Mouse (Mus musculus) gastrocnemius, postnatal 4 days (tissue): Measurements from ENCODE around the gene Bpifc. TPM values are rescaled to one million over a fixed set of nuclear protein-coding genes. Genes with fewer than 3 reads are reported as not detected.
A peak's percentile ranks its signal among the peaks of the same experiment; 100 is the strongest.

Source experiments
- DNase-seq, 2 experiments: peaks; one replicate each; pipeline ENCODE4 v3.0.0; 2021 to 2022; ENCODE audit warnings: low spot score in 2 of 2, mixed read lengths in 2 of 2
- total RNA-seq, 2 experiments: library from RNA; stranded (reverse); gene quantifications; 2 replicates each; pipeline ENCODE4 v1.2.3; 2021

Gene Bpifc
- total RNA-seq, 2 experiments from 2014 or later: not detected

DNA sequence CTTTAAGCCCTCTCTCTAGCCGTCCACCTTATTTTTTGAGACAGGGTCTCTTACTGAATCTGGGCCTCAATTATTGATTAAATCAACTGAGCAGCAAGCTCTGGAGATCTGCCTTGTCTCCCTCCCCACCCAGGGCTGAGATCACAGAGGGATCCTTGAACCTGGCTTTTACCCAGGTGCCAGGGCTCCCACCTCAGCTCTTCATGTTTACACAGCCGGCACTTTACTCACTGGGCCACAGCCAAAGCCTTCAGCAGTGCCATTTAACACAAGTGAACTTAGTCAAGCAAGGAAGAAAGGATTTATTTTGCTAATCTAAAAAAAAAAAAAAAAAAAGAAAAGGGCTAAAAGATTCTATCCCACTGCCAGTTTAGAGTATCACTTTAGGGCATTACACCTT, 57.3 kb downstream of the Bpifc start:
- no peak for DNase-seq

DNA sequence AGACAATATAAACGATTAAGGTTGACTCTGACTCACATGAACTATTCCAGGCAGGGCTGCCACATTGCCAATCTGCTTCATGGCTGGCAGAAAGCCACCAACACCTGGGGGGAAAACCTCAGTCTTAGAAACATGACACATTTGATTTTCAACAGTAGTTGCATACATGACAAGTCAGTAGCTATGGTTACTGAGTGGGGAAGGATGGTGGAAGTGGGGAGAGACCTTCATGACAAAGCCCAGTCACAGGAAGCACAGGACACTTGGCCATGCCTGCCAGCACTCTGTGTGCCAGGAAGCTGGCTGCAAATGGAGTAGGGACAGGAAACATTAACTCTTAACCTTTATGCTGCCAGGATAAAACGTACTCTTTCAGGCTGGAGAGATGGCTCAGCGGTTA, 58.3 kb downstream of the Bpifc start:
- no peak for DNase-seq

DNA sequence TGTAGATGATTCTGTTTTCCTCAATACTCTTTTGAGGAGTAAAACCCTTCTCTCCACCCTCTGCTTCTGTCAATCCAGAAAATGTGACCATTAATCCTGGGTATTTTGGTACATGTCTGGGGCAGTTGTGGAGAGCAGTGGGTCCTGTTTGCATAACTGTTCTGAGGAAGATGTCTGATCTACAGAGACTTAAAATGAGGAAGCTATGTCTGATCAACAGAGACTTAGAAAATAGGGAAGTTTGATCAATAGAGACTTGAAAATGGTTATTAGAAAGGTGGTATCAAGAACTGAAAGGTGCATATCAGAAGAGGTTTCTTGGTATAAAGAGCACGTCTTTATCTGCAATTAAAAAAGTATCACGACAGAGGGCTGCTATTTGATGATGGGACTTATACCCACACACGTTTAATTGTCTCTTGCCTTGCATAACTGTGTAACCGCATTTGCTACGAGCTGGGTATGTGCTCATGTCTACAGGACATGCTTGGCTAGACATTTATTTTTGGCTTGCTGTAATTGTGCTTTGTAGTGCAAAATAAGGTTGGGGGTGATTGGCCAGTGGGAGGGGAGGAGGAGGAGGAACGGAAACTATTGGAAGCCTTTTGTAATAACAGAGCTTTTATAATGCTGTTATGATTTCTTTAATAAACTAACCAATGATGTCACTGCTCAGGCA, 59.8 kb downstream of the Bpifc start:
- no peak for DNase-seq

DNA sequence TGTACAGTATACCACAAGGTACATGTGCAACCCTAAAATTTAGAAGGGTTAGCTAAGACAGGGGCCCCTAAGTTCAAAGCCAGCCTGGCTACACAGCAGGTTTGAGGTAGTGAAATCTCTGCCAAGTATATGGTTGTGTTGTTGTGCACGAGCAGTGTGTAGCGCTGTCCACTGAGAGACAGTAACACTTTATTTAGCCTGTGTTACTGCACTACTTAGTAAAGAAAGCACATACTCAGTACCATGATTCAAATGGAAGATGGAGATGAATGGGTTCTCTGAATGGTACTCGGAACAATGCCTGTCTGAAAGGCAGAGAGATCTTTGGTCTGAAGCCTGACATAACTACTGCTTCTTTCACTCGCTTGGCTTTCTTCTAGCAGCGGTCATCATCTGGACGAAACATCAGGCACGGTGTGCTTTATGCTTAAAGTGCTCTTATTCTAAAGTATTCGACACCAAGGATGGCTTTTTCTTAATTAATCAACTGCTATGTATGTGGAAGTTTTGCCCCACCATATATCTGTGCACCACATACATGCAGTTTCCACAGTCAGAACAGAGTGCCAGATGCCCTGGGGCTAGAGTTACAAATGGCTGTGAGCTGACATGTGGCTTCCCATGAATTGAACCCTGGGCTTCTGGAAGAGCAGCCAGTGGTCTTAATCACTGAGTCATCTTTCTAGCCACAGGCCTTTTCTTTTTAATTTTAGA, 63.1 kb downstream of the Bpifc start:
- DNase-seq: no peak

DNA sequence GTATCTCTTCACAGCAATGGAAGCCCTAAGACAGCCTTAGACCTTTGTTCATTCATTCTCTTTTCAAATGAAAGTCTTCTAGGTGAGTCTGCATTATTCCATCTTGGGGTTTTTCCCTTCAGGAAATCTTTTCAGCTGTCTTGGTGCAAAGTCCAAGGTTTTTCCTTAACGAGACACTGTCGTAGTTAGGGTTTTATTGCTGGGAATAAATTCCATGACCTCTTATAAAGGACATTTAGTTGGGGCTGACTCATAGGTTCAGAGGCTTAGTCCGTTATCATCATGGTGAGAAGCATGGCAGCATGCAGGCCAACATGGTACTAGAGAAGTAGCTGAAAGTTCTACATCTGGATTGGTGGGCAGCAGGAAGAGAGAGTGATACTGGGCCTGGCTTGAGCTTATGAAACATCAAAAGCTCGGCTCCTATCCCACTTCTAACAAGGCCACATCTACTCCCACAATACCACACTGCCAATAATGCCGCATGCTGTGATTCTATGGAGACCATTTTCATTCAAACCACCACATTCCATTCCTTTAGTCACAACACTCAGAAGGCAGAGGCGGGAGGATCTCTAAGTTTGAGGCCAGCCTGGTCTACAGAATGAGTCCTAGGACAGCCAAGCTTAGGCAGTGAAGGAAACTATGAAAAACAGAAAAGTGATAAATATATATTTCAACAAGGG, 75.3 kb downstream of the Bpifc start:
- no peak for DNase-seq

DNA sequence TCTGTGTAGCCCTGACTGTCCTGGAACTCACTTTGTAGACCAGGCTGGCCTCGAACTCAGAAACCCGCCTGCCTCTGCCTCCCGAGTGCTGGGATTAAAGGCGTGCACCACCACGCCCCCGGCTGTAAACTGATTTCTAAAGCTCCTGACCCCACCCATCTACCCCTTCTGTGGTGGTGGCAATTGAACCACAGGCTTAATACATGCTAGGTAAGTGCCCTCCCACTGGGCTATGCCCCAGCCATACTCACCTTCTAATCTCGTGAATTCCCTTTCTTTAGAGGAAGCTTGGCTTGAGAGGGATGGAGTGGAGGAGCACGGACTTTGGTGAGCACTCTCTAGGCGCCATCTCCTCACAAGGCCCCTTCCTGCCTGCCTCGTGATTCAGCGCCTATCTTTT, 81.7 kb downstream of the Bpifc start:
- no peak for DNase-seq

DNA sequence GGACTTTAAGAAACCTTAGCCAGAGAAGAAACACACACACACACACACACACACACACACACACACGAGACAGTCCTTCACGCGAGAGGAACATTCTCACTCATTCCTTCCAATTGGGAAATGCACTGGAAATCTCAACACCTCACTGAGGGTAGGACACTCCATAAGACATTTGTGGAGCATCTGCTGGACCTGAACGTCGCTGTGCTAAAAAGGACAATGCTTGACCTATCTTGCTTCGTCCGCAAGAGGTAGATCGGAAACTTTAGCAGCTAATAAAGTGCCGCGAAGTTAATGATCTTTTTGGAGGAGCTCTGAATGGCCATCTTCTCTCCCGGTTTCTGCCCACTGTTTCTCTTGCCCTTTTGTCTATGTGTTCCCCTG, 82.5 kb downstream of the Bpifc start:
- DNase-seq: no peak

DNA sequence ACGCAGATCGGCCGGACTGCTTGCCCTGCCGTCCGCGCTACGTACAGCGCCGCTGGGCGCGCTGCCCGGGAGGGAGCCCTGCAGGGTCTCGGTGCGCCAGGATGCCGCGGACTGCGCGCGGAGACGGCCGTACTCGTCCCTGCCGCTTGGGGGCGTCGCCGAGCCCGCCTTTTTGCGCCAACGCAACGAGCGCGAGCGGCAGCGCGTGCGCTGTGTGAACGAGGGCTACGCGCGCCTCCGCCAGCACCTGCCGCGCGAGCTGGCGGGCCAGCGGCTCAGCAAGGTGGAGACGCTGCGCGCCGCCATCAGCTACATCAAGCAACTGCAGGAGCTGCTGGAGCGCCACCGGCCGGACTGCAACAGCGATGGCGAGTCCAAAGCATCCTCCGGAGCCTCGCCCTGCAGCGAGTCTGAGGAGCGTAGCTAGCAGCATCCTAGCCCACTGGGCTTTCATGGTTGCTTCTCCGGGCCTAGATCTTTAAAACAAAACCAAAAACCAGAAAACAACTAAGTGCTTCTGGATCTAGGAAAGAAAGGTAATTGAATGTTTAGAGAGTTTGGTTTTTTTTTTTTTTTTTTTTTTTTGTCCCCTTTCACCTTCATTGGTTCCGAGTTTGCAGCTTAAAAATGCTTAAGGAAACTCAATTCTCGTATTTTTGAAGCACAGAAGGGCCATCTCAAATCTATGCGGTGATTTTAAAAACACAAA, 83.0 kb downstream of the Bpifc start:
- DNase-seq: peak; percentile 19 to 21

DNA sequence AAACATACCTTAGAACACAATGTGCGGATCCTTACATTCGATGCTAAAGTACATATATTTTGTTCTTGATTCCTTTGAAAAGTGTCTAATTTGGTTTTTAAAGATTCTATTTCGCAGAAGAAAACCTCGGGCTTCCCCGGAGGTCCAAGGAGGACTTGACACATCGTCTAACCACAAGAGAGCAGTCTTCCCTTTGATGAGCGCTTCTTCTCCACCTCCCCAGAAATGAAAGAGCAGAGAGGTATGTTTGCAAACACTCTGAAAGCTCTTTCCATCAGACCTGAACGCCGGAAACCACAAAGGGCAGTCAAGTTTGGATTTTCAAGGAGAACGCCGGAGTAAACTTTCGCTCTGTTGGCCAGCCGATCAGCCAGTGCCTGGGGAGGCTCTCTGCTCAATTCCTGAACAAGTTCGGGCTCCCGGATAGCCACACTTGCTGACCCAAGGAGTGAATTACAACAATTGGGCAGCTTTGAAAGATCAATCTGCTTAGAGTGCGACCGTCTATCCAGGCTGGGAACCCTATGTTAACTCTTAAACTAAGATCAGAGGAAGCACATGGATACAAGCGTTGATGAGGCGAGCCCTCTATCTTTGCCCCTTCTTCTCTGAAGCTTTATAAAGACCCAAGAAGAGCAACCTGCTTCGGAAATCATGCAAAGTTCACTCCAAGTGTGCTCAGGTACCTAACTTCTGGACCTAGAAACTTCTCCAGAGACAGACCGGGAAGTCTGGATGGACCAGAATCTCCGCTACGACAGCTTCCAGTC, 83.8 kb downstream of the Bpifc start, which contains the start of gene Ascl4:
TSS of gene Ascl4 (plus strand) at position 6 of the 770 bp plus-strand sequence.
- no peak for DNase-seq

DNA sequence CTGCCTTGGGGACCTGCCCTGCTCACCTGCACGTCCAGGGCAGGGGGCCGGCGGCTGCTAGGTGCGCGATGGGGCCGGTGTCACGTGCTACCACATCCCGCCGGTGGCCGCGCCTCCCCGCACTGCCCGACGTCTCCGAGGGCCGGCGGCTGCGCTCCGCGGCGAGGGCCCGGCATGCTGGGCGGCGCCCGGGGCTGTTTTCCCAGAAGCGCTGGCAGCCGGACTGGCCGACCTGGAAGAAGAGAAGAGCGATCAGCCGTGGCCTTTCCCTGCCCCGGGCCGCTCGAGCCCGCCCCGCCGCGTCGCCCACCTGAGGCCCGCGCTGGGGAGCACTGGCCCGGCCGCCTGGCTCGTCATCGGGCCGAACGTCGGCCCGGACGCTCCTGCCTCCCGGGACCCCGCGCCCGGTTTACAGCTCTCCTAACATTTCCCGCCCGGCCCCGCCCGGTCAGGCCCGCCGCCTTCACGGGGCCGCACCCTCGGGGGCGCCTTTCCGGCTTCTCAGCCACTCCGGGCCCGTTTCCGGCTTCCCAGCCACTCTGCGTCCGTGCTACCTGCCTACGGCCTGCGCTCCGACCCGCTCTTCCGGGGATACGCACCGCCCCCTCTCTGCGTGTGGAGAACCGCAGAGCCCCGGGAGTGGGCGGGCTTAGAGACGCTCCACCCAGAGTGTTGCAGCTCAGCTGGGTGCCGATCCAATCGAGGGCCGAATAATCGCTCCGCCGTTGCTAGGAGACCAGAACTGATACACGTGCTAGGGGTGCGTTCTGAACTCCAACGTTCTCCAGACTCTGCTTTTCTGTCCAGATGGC, 95.0 kb downstream of the Bpifc start, which contains the start of gene Prdm4:
TSS of gene Prdm4 (minus strand) at position 645 of the 812 bp plus-strand sequence.
- DNase-seq: peak; percentile 86 to 96

Other genes with a start within 250 kb of the Bpifc start
- gene Pwp1, start 182.4 kb downstream of the Bpifc start, total RNA-seq: 10 to 100 TPM; 22.3 to 22.7 TPM
- gene Prdm4, start 94.8 kb downstream of the Bpifc start, total RNA-seq: 10 to 100 TPM; 17.0 to 19.9 TPM
- not detected for gene Ascl4, start 84.2 kb downstream of the Bpifc start, total RNA-seq
- gene Rtcb, start 54.1 kb downstream of the Bpifc start, total RNA-seq: 10 to 100 TPM; 85.8 to 93.1 TPM
- 10 to 100 TPM; 13.1 to 15.4 TPM for gene Fbxo7, start 10.1 kb upstream of the Bpifc start, total RNA-seq